In the genomic region with DNA sequence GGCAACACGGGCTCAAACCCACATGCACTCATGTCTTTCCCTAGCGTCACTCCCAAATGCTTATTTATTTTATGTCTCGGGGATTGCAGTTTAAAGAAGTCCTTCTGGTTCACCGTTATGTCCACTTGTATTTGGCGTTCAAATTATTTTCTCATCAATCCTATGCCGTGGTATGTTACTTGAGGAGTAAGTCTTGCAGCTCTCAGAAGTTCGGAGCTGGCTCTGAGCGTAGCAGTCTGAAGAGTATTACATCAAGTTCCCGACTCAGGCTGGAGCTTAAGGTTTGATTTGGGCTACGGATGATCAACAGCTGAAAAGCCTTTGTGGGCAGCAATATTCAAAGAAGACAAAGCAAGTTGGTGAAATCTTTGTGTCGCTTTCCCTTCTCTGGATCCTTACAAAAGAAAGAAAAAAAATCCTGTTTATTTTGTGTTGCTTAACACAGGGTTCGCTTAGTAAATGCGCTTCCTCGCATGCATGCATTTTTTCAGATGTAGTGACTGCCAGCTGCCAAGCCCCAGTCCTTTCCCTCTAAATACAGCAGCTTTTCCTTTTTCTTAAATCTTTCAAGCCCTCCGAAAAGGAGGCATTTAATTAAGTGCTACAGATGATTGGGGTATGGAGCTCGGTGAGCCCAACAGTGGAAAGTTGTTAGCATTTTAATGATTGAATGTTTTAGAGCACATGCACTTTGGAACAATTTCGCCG, we compare ENCODE assay signal across 15 mouse cellular contexts.
A peak's percentile ranks its signal among the peaks of the same experiment; 100 is the strongest.
DNase-seq lines count a peak whose midpoint lies in the region; ATAC-seq and TF ChIP-seq lines count a peak whose summit lies in the region.
"Had no signal": no experiment of that assay in that cellular context is flagged by ENCODE, and none has a peak within 500 bp of the region (broad histone marks: within the 10 kb centered on the region; RNA-seq: fewer than 3 reads in every experiment).

No protein-coding gene starts in this region.

- no peak for ATAC-seq in hindbrain, postnatal 0 days
- ATAC-seq in hindbrain, embryonic 12.5 days (ENCODE audit: low FRiP score) = no peak
- peak; percentile 60; the same call in 1 of the 2 replicates for ATAC-seq in forebrain, embryonic 15.5 days (replicated peaks)
- ATAC-seq in midbrain, embryonic 12.5 days (ENCODE audit: low FRiP score, low read depth) = peak; percentile 41; the same call in 1 of the 2 replicates
- ATAC-seq: CD4-positive, CD25-positive, alpha-beta regulatory T cell, adult 4 months had no signal

- H3K9me3 ChIP-seq in hindbrain, postnatal 0 days (ENCODE audit: low read length) = no peaks in the 10 kb centered on the region
- no peaks in the 10 kb centered on the region for H3K9me3 ChIP-seq in hindbrain, embryonic 12.5 days (replicated peaks)
- no peaks in the 10 kb centered on the region for H3K9me3 ChIP-seq in forebrain, embryonic 15.5 days
- no peaks in the 10 kb centered on the region for H3K9me3 ChIP-seq in midbrain, embryonic 12.5 days
- H3K9me3 ChIP-seq: embryonic facial prominence, embryonic 13.5 days; heart, embryonic 10.5 days had no signal

- DNase-seq in hindbrain, postnatal 0 days (ENCODE audit: low spot score) = no peak
- no peak for DNase-seq in cerebellum, adult 8-10 months
- DNase-seq in left cerebral cortex, adult 11 months (ENCODE audit: low spot score) = no peak
- DNase-seq in right cerebral cortex, adult 18-20 months = no peak
- DNase-seq: adrenal gland, postnatal 10 days; cerebellum, adult 18-20 months; right cerebral cortex, postnatal 14 days had no signal

- no peak overlapping the region for H3K27ac ChIP-seq in hindbrain, postnatal 0 days
- no peak overlapping the region for H3K27ac ChIP-seq in hindbrain, embryonic 12.5 days
- H3K27ac ChIP-seq in brown adipose tissue, adult 24 weeks (replicated peaks; ENCODE audit: low read depth, low read length) = no peak overlapping the region
- H3K27ac ChIP-seq in forebrain, embryonic 15.5 days (replicated peaks) = no peak overlapping the region
- H3K27ac ChIP-seq in midbrain, embryonic 12.5 days (replicated peaks) = no peak overlapping the region
- H3K27ac ChIP-seq: embryonic facial prominence, embryonic 13.5 days; heart, embryonic 10.5 days; limb, embryonic 12.5 days had no signal

- no peak overlapping the region for H3K9ac ChIP-seq in hindbrain, postnatal 0 days (replicated peaks; ENCODE audit: low read length)
- no peak overlapping the region for H3K9ac ChIP-seq in hindbrain, embryonic 12.5 days
- no peak overlapping the region for H3K9ac ChIP-seq in forebrain, embryonic 15.5 days (replicated peaks)
- H3K9ac ChIP-seq in midbrain, embryonic 12.5 days (replicated peaks) = no peak overlapping the region
- H3K9ac ChIP-seq: embryonic facial prominence, embryonic 13.5 days; limb, embryonic 12.5 days had no signal

- no peak overlapping the region for H3K4me3 ChIP-seq in hindbrain, postnatal 0 days (ENCODE audit: low read length)
- H3K4me3 ChIP-seq in hindbrain, embryonic 12.5 days = no peak overlapping the region
- peak overlapping the region; percentile 6; the same call in 1 of the 2 replicates for H3K4me3 ChIP-seq in brown adipose tissue, adult 24 weeks (ENCODE audit: insufficient read depth, low read depth, low read length)
- H3K4me3 ChIP-seq in forebrain, embryonic 15.5 days = no peak overlapping the region
- H3K4me3 ChIP-seq in midbrain, embryonic 12.5 days = no peak overlapping the region
- H3K4me3 ChIP-seq: embryonic facial prominence, embryonic 13.5 days; heart, embryonic 10.5 days; limb, embryonic 12.5 days had no signal

- TF ChIP-seq CTCF in hindbrain, postnatal 0 days (IDR thresholded peaks at IDR 0.05; ENCODE audit: low read depth) = no peak

- no peaks in the 10 kb centered on the region for H3K27me3 ChIP-seq in hindbrain, postnatal 0 days (ENCODE audit: insufficient read depth, low read length)
- no peaks in the 10 kb centered on the region for H3K27me3 ChIP-seq in hindbrain, embryonic 12.5 days
- H3K27me3 ChIP-seq in forebrain, embryonic 15.5 days = no peaks in the 10 kb centered on the region
- no peaks in the 10 kb centered on the region for H3K27me3 ChIP-seq in midbrain, embryonic 12.5 days
- H3K27me3 ChIP-seq: embryonic facial prominence, embryonic 13.5 days; limb, embryonic 12.5 days had no signal

- 52% methylated on average over 18 of the region's 18 CpGs for WGBS in hindbrain, postnatal 0 days
- WGBS in hindbrain, embryonic 12.5 days = 56% methylated on average over 18 of the region's 18 CpGs
- WGBS in forebrain, embryonic 15.5 days = 23% methylated on average over 18 of the region's 18 CpGs
- WGBS in midbrain, embryonic 12.5 days = 41% methylated on average over 18 of the region's 18 CpGs

- no peaks in the 10 kb centered on the region for H3K4me1 ChIP-seq in hindbrain, postnatal 0 days (ENCODE audit: insufficient read depth, low read length)
- no peaks in the 10 kb centered on the region for H3K4me1 ChIP-seq in hindbrain, embryonic 12.5 days
- no peaks in the 10 kb centered on the region for H3K4me1 ChIP-seq in brown adipose tissue, adult 24 weeks (ENCODE audit: control insufficient read depth, insufficient read depth, insufficient read length, low read length)
- peaks cover 12% of the 10 kb centered on the region for H3K4me1 ChIP-seq in forebrain, embryonic 15.5 days
- peaks cover 15% of the 10 kb centered on the region for H3K4me1 ChIP-seq in midbrain, embryonic 12.5 days
- H3K4me1 ChIP-seq: embryonic facial prominence, embryonic 13.5 days; heart, embryonic 10.5 days; limb, embryonic 12.5 days had no signal

- peak overlapping the region; percentile 19 for H3K4me2 ChIP-seq in hindbrain, postnatal 0 days (ENCODE audit: low read depth, low read length)
- H3K4me2 ChIP-seq in hindbrain, embryonic 12.5 days (replicated peaks) = no peak overlapping the region
- H3K4me2 ChIP-seq in forebrain, embryonic 15.5 days (replicated peaks) = peak overlapping the region; percentile 34
- 0 out of 2 replicates have a peak overlapping the region, but pooled peaks have one; percentile 25 for H3K4me2 ChIP-seq in midbrain, embryonic 12.5 days (replicated peaks)
- H3K4me2 ChIP-seq: embryonic facial prominence, embryonic 13.5 days; limb, embryonic 12.5 days had no signal

- H3K36me3 ChIP-seq in hindbrain, postnatal 0 days (ENCODE audit: insufficient read depth, low read length) = no peaks in the 10 kb centered on the region
- no peaks in the 10 kb centered on the region for H3K36me3 ChIP-seq in hindbrain, embryonic 12.5 days
- no peaks in the 10 kb centered on the region for H3K36me3 ChIP-seq in forebrain, embryonic 15.5 days
- H3K36me3 ChIP-seq in midbrain, embryonic 12.5 days = no peaks in the 10 kb centered on the region
- H3K36me3 ChIP-seq: embryonic facial prominence, embryonic 13.5 days; heart, embryonic 10.5 days; limb, embryonic 12.5 days had no signal

Comparison
In these comparisons a context has a peak if more than half of its experiments do, and no peak if none do; other contexts are left out.
1. ATAC-seq: peak in forebrain, embryonic 15.5 days (single experiment) and midbrain, embryonic 12.5 days (single experiment); none in hindbrain, postnatal 0 days (single experiment) and hindbrain, embryonic 12.5 days (single experiment).